Mouse (Mus musculus) adrenal gland, adult 2 months (tissue): ENCODE results near the gene Rasa3. TPM values are rescaled to one million over a fixed set of nuclear protein-coding genes. Genes with fewer than 3 reads are reported as not detected.
A peak's percentile ranks its signal among the peaks of the same experiment; 100 is the strongest.

Source experiments
- DNase-seq: peaks from one replicate; pipeline ENCODE4 v3.0.0; 2021
- polyA plus RNA-seq: library from polyadenylated mRNA; depleted of rRNA; stranded (reverse); fragments of >200 nt; gene quantifications from 2 replicates; pipeline ENCODE4 v1.2.3, GENCODE M21; 2012
- total RNA-seq, 2 experiments: library from RNA; stranded (reverse); gene quantifications; 2 replicates each; pipeline ENCODE4 v1.2.3; 2021

The Rasa3 gene
- total and polyA plus RNA-seq, 3 experiments: 27.4 to 38.6 (median 35.9) TPM

DNA sequence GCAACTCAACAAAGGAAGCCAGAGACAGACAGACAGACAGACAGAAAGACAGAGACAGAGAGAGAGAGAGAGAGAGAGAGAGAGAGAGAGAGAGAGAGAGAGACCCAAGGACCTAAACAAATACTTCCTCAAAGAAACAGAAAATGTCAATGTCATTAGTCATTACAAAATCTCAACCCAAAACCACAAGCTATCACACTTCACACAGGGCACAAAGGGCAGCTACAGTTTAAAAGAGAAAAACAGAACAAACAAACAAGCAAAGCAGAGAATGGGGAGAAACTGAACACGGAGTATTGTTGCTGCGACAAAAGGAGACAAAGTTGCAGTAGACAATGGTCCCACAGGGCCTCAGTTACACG lies 28.3 kb downstream of the Rasa3 start:
- peak; percentile 31 for DNase-seq

DNA sequence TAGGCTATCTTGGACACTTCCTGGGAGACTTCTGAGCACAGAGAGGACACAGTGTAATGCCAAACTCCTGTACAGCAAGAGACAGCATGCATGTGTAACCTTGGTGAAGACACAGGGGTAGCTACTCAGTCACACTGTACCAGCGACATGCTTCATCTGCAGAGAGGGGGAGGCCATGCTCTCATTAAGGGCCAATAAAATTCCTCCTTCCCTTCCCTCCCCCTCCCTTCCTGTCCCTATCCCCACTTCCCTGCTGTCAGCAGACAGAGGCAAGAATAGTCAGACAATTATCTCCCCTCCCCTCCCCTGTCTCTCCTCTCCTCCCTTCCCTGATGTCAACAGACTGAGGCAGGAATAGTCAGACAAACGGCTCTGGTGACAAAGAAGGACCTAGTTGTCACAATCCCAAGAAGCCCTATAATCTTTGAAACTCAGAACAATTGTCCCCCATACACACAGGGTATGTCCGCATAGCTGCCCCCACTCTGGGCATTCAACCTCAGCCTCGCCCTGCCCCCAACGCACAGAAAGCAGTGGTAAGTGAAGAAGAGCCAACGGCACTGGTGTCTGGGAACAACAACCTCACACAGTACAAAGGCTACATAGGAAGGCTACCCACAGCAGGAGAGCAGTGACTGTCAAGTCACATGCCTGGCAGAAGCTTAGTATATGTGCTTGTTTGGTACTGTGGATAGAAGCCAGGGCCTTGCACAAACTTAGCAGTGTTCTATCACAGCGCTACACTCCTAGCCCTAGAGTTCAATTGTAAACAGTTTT lies 28.8 kb downstream of the Rasa3 start:
- DNase-seq: peak; percentile 62

GRCm38 (mm10) chr8:13647591-13647990 lies 29.8 kb downstream of the Rasa3 start:
- peak; percentile 2 for DNase-seq

- peak; percentile 35 for DNase-seq
Measured at GRCm38 (mm10) chr8:13644932-13645676, 32.3 kb downstream of the Rasa3 start.

- DNase-seq: peak; percentile 64
Measured at GRCm38 (mm10) chr8:13644155-13644554, 33.2 kb downstream of the Rasa3 start.

DNA sequence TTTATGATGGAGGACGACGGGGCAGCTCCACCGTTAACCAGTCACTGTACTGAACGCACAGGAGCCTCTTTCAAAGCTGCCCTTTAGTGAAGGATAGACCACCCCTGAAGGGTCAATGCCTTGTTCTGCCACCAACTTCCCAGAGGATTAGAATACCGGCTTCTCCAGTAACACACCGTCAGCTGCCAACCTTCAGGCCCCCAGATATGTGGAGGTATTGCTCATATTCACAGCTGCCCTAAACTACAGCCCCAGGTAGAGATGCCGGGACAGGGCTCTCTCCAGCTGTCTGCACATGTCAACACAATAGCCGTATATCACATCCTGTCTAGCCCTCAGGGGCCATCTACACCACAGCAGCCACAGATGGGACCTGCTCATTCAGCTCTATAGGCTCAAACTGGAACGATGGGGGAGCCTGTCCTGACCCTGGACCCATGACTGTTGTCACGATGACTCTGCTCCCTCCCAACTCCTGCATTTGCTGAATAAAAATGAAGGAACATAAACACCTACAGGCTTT lies 34.7 kb downstream of the Rasa3 start:
- DNase-seq: peak; percentile 1

DNA sequence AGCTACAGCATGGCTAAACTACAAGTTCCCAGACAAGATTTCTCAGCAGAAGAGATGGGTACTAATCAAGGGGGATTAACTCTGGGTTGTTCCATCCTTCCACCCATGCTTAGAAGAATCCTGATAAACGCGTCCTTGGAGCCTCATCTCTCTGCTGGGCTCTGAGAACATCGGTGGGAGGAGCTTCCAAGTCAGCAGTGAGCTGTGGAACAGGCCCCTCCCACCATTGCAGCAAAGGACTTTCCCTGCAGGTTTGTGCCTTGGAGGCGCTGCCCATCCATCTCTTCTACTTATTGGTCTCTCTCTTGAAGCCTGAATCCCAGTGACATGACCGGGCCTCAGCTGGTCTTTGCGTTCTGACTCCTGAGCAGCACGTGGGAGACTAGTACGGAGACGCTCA lies 36.2 kb downstream of the Rasa3 start:
- DNase-seq: peak; percentile 41

DNA sequence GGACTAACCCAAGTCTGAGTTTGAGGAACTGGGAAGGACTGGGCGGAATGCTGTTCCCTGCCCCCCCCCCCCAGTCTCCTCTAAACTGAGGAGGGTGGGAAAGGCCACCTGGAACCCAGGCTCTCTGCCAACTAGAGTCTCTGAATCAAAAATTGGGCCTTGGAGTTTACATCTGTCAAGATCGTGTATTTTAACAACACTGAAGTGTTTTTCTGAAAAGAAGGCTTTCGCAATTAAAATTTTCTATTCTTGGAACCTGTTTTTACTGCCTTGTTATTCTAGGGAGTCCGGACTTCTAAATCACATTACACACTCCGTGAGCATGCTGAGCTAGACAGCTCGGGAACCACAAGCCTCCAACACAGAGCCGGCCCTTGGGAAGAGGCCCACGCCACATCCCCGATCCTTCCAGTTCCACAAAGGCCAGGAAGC lies 36.9 kb downstream of the Rasa3 start:
- DNase-seq: peak; percentile 52

DNA sequence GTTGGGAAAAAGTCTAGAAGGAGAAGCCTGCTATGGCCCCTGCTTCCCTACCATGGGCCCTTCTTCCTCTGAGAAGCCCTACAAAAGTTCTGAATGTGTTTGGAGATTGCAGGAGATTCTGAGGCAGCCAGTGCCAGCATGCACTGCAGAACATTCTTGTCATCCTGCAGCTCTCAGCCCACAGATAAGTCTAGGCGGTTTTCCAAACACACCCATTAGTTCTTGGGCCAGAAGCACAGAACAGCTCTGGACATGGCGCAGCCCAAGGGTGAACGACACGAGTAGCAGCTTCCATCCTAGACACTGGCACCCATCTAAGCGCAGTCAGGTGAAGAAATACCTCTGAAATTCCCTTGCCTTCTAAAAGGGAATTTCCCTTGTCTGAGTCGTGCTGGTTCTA lies 44.3 kb downstream of the Rasa3 start:
- DNase-seq: no peak

- DNase-seq: no peak
Measured at GRCm38 (mm10) chr8:13632309-13632708, 45.1 kb downstream of the Rasa3 start.

GRCm38 (mm10) chr8:13630754-13631153 lies 46.6 kb downstream of the Rasa3 start:
- no peak for DNase-seq

- DNase-seq: no peak
Measured at GRCm38 (mm10) chr8:13630171-13630570, 47.2 kb downstream of the Rasa3 start.

DNA sequence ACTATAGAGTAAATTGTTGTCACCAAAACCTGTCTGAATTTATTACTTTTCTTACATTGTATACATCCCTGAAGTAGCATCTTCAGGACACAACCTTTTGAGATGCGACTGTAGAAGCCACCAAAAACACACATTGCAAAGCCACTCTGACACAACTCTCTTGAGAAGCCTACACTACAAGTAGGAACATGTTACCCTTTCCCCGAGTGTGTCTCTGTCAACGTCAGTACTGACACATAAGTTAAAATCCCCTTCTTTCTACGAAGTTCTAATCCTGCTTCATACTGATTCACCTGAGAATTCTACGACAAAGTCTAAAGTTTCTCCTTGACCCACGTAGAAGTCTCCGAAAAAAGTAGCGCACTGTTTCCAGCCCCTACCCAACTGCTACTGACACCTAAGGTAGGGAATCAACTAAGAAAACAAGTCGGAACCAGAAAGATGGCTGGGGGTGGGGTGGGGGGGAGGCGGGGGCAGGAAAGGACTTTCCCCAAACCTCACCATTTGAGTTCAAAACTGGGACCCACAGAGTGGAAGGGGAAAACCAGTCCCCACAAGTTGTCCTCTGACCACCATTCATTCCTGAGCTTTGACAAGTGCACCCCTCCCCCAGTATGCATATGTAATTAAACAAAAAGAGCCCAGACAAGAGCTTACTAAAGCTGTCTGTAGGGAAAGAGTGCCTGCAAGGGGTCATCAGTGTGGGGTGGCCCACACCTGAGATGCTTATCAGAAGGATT lies 47.9 kb downstream of the Rasa3 start:
- no peak for DNase-seq

GRCm38 (mm10) chr8:13628067-13628466 lies 49.3 kb downstream of the Rasa3 start:
- no peak for DNase-seq

- DNase-seq: no peak
Measured at GRCm38 (mm10) chr8:13627591-13627990, 49.8 kb downstream of the Rasa3 start.

DNA sequence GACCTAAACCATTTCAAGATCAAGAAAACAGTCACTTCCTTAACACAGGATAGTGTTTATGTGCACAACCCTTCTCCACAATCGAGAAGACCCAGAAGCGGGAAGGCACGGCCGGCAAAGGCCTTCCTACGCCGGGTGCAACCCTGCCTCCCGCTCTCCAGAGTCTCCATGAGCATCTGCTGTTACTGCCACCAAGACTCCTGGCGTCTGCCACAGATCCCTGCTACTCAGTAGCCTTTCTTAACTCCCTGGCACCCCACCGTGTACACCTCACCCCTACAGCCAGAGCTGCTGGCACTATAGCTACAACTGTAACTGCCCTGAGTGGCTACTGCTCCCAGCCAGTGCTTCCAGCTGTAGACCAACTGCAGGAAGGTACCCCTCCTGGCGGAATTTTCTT lies 51.3 kb downstream of the Rasa3 start:
- no peak for DNase-seq

- no peak for DNase-seq
Measured at GRCm38 (mm10) chr8:13625281-13625970, 52.0 kb downstream of the Rasa3 start.

- DNase-seq: no peak
Measured at GRCm38 (mm10) chr8:13624863-13625262, 52.5 kb downstream of the Rasa3 start.

- peak; percentile 50 for DNase-seq
Measured at GRCm38 (mm10) chr8:13623911-13624421, 53.4 kb downstream of the Rasa3 start.

DNA sequence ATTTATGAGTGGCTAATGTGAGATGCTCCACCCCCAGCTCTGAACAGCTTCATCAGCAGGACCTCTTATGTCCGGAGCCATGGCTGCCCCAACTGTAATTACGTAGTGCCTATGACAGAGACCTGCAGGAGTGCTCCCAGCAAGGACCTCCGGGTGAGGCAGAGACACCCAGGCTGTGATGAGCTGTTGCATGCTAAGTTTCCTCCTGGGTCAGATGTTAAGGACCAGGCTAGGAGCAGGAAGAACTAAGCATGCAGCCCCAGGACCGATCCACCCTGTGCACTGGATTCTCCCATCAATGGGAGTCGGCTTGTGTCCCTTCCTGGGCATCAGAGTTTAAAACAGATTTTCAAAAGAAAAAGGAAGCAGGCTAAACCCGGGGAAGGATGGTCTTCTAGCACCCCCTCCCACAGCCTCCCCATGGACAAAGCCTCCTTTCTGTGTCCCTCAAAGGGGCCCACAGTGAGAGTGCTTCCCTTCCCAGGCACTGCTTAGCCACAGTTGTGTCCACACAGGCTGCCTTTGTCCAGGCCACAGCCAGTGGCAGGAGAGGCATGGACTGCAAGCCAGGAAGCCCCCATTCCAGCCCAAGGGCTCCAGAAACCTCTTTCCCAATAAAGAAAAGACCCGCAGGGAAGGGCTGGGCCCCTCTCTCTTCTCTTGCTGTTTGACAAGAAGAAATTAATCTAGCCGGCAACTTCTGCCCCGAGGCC lies 54.2 kb downstream of the Rasa3 start:
- no peak for DNase-seq
